Mouse (Mus musculus): Measurements from ENCODE around the gene Slc8a1.

DNA sequence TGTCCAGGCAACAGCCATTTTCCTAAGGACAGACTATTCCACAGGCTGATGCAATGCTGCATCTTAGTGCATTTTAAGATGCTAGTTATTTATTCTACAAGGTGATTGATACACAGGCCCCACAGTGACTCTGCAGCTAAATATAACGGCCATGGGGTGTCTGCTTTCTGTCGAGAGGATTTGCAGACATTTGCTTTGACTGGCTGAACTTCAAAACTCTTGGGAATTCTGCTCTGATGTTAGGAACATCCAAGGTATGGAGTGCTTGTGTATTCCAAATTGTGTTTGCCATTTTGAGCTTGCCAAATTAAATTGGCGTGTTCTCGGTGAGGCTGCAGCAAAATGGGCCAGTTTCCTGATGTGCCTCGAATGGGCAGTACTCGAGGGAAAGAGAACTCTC lies 2.4 kb upstream of the Slc8a1 start:
- TF ChIP-seq CTCF (IDR thresholded peaks at IDR 0.05; ENCODE audit: control insufficient read depth, insufficient read depth, low read length) (no peak), POLR2A (IDR thresholded peaks at IDR 0.05; ENCODE audit: borderline replicate concordance, control insufficient read depth, low read depth, low read length) (no peak)

All from bone marrow, adult 2 months (tissue).